Mouse (Mus musculus) adrenal gland (tissue): ENCODE measurements around the gene Chka.

Experiments used
- intact Hi-C: fragments of 180-260 bp; cut with DNase I; formaldehyde crosslinking; loops from one replicate; pipeline ENCODE4 v1.15.1; 2025

Chka gene

DNA sequence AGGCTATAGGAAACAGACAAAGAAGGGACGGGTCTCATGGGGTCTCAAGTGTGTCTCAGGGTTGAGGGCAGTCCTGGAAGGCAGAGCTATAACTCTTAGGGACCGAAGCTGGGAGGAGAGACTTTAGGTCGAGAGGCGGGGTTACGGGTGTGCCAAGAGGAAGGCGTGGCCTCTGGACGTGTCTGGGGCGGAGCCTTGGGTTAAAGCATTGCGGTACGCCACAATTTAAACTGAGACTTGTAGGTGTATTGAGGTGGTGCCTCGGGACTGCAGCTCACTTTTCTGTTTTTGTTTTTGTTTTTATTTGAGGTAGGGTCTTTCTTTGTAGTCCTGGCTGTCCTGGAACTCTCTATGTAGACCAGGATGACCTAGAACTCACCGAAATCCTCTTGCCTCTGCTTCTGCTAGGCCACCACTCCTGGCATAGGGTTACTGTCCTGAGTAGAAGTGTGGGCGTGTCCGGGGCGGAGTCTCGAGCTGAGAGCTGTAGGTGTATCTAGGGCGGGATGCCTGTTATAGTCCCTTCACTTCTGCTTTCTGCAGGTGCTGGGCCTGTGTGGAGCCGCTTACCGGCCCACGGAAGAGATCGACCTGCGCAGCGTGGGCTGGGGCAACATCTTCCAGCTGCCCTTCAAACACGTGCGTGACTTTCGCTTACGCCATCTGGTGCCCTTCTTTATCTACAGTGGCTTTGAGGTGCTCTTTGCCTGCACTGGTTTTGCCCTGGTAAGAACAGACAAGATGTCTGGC, 91.6 kb downstream of the Chka start:
- intact Hi-C loops = no loop called here
